Mouse (Mus musculus) C2C12 (cell line): ENCODE data around the gene Tspan4. TPM values are rescaled to one million over a fixed set of nuclear protein-coding genes. Genes with fewer than 3 reads are reported as not detected.

Experiments used
- H3K27me3 ChIP-seq: one replicate; pipeline ENCODE4 v1.6.1; 2011; ENCODE audit not compliant: control insufficient read depth, insufficient read depth, insufficient read length
- H3K36me3 ChIP-seq: one replicate; pipeline ENCODE4 v1.6.1; 2011; ENCODE audit not compliant: control insufficient read depth, insufficient read depth
- H3K4me3 ChIP-seq: one replicate; pipeline ENCODE4 v1.5.1; 2011; ENCODE audit warnings: mild to moderate bottlenecking, control low read depth; ENCODE audit not compliant: poor library complexity, insufficient read depth, severe bottlenecking
- H3K79me2 ChIP-seq: one replicate; pipeline ENCODE4 v1.6.1; 2011; ENCODE audit not compliant: control insufficient read depth, insufficient read depth
- H3K79me3 ChIP-seq: one replicate; pipeline ENCODE4 v1.6.1; 2011; ENCODE audit warnings: low read depth, control low read depth
- H3ac ChIP-seq: one replicate; pipeline ENCODE3; 2011; ENCODE audit warnings: low read depth; ENCODE audit not compliant: control insufficient read depth, insufficient read length
- CEBPB ChIP-seq: IDR thresholded peaks from one replicate; pipeline ENCODE4 v1.6.1; 2011; ENCODE audit warnings: low read depth, mild to moderate bottlenecking, control low read depth, moderate library complexity
- CTCF ChIP-seq: IDR thresholded peaks from one replicate; pipeline ENCODE4 v1.5.1; 2011; ENCODE audit not compliant: control insufficient read depth, insufficient read depth, insufficient read length
- FOSL1 ChIP-seq: IDR thresholded peaks from one replicate; pipeline ENCODE4 v1.8.0; 2011; ENCODE audit warnings: mild to moderate bottlenecking, low read length; ENCODE audit not compliant: poor library complexity, insufficient read depth, severe bottlenecking
- MAX ChIP-seq: IDR thresholded peaks from one replicate; pipeline ENCODE4 v1.6.1; 2011; ENCODE audit warnings: mild to moderate bottlenecking, control low read depth
- MYOD1 ChIP-seq: IDR thresholded peaks from one replicate; pipeline ENCODE4 v1.6.1; 2011; ENCODE audit warnings: low read depth; ENCODE audit not compliant: control insufficient read depth, insufficient read length
- MYOG ChIP-seq: IDR thresholded peaks from one replicate; pipeline ENCODE4 v1.6.1; 2011; ENCODE audit not compliant: control insufficient read depth, insufficient read length; ENCODE audit errors: extremely low read depth
- USF1 ChIP-seq: IDR thresholded peaks from one replicate; pipeline ENCODE4 v1.6.1; 2011; ENCODE audit warnings: low read depth, mild to moderate bottlenecking, control low read depth, moderate library complexity
- polyA plus RNA-seq: library from polyadenylated mRNA; unstranded; fragments of >200 nt; fragmentation: generic; extraction: Trizol; gene quantifications from one replicate; pipeline ENCODE4 v1.2.1, GENCODE M21; 2012; ENCODE audit warnings: missing spikeins

Gene Tspan4
- polyA plus RNA-seq, 1 experiment: 278 TPM

- H3ac ChIP-seq: no peak overlapping the region
- H3K79me3 ChIP-seq: no peaks in the 10 kb centered on the region
- no peak for TF ChIP-seq MYOG
- TF ChIP-seq MAX: no peak
- TF ChIP-seq USF1: no peak
- TF ChIP-seq MYOD1: no peak
- TF ChIP-seq CTCF: no peak
- no peak for TF ChIP-seq FOSL1
- no peak for TF ChIP-seq CEBPB
- no peak overlapping the region for H3K4me3 ChIP-seq
- H3K27me3 ChIP-seq: no peaks in the 10 kb centered on the region
- peaks cover 3% of the 10 kb centered on the region for H3K36me3 ChIP-seq
- peaks cover 11% of the 10 kb centered on the region for H3K79me2 ChIP-seq
Observed at GRCm38 (mm10) chr7:141462333-141462821, 12.7 kb upstream of the Tspan4 start.

GRCm38 (mm10) chr7:141463824-141464602 lies 11.0 kb upstream of the Tspan4 start:
- Histone ChIP-seq H3ac (no peak overlapping the region), H3K4me3 (no peak overlapping the region), H3K27me3 (no peaks in the 10 kb centered on the region)

GRCm38 (mm10) chr7:141464603-141465201 lies 10.3 kb upstream of the Tspan4 start:
- no peak overlapping the region for H3K4me3 ChIP-seq
- H3K79me2 ChIP-seq: peaks cover 31% of the 10 kb centered on the region
- no peak overlapping the region for H3ac ChIP-seq
- peaks cover 8% of the 10 kb centered on the region for H3K79me3 ChIP-seq
- TF ChIP-seq USF1 (no peak), MYOG (no peak), CEBPB (no peak), MYOD1 (no peak), MAX (no peak), FOSL1 (no peak), CTCF (no peak)
- no peaks in the 10 kb centered on the region for H3K27me3 ChIP-seq
- peaks cover 1% of the 10 kb centered on the region for H3K36me3 ChIP-seq

More at GRCm38 (mm10) chr7:141463824-141464602, 11.0 kb upstream of the Tspan4 start:
- peaks cover 2% of the 10 kb centered on the region for H3K79me3 ChIP-seq
- H3K36me3 ChIP-seq: no peaks in the 10 kb centered on the region
- H3K79me2 ChIP-seq: peaks cover 24% of the 10 kb centered on the region
- TF ChIP-seq MYOG (no peak), CEBPB (no peak), CTCF (no peak), MAX (no peak), FOSL1 (no peak), MYOD1 (no peak), USF1 (no peak)

GRCm38 (mm10) chr7:141465388-141466044 lies 9.5 kb upstream of the Tspan4 start:
- no peaks in the 10 kb centered on the region for H3K27me3 ChIP-seq
- H3K79me2 ChIP-seq: peaks cover 39% of the 10 kb centered on the region
- TF ChIP-seq USF1 (no peak), MAX (no peak), CEBPB (no peak), CTCF (no peak), MYOD1 (no peak), FOSL1 (no peak), MYOG (no peak)
- peaks cover 15% of the 10 kb centered on the region for H3K79me3 ChIP-seq
- peak overlapping the region; percentile 5 for H3ac ChIP-seq
- H3K36me3 ChIP-seq: peaks cover 9% of the 10 kb centered on the region
- H3K4me3 ChIP-seq: no peak overlapping the region

GRCm38 (mm10) chr7:141466045-141466394 lies 9.0 kb upstream of the Tspan4 start:
- TF ChIP-seq MAX: no peak
- TF ChIP-seq USF1: no peak
- H3K79me3 ChIP-seq: peaks cover 20% of the 10 kb centered on the region
- peaks cover 44% of the 10 kb centered on the region for H3K79me2 ChIP-seq
- H3K4me3 ChIP-seq: no peak overlapping the region
- no peaks in the 10 kb centered on the region for H3K27me3 ChIP-seq
- H3ac ChIP-seq: peak overlapping the region; percentile 5
- H3K36me3 ChIP-seq: peaks cover 14% of the 10 kb centered on the region
